Mouse (Mus musculus) cerebellum, adult 9-10 months (tissue): ENCODE data around the gene Gm2310.
"Not testable (repeated sequence)": the region's sequence is repeated elsewhere in the genome, so short reads cannot be mapped to it uniquely, and the experiment has no call there.

Experiments
- DNase-seq: peaks from one replicate; pipeline ENCODE4 v3.0.0; 2022

Gene Gm2310

GRCm38 (mm10) chr15:8519853-8520252 lies at the start of gene Gm2310:
TSS of gene Gm2310 (minus strand) at chr15:8519953.
- not testable (repeated sequence) for DNase-seq

GRCm38 (mm10) chr15:8568645-8569528 lies 49.1 kb upstream of the Gm2310 start:
- DNase-seq, result peak; percentile 85

- DNase-seq, result no peak
These were observed 48.5 kb upstream of the Gm2310 start for GRCm38 (mm10) chr15:8568286-8568644.

GRCm38 (mm10) chr15:8565416-8565815 lies 45.7 kb upstream of the Gm2310 start:
- no peak for DNase-seq

- no peak for DNase-seq
These were observed 44.6 kb upstream of the Gm2310 start for GRCm38 (mm10) chr15:8564331-8564730.

- DNase-seq, result no peak
These were observed 43.9 kb upstream of the Gm2310 start for GRCm38 (mm10) chr15:8563423-8564194.

GRCm38 (mm10) chr15:8562776-8563175 lies 43.0 kb upstream of the Gm2310 start:
- no peak for DNase-seq

- no peak for DNase-seq
These were observed 11.4 kb upstream of the Gm2310 start for GRCm38 (mm10) chr15:8531201-8531600.

GRCm38 (mm10) chr15:8512957-8513356 lies 6.8 kb downstream of the Gm2310 start:
- no peak for DNase-seq

GRCm38 (mm10) chr15:8511861-8512260 lies 7.9 kb downstream of the Gm2310 start:
- no peak for DNase-seq

- DNase-seq, result no peak
These were observed 17.3 kb downstream of the Gm2310 start for GRCm38 (mm10) chr15:8502431-8502830.

- DNase-seq, result no peak
These were observed 34.5 kb downstream of the Gm2310 start for GRCm38 (mm10) chr15:8485261-8485660.

- DNase-seq, result no peak
These were observed 50.7 kb downstream of the Gm2310 start for GRCm38 (mm10) chr15:8469006-8469575.
